Mouse (Mus musculus): Measurements from ENCODE around the gene Serpina3m.
"Not testable (repeated sequence)": the region's sequence is repeated elsewhere in the genome, so short reads cannot be mapped to it uniquely, and the experiment has no call there.

The Serpina3m gene

DNA sequence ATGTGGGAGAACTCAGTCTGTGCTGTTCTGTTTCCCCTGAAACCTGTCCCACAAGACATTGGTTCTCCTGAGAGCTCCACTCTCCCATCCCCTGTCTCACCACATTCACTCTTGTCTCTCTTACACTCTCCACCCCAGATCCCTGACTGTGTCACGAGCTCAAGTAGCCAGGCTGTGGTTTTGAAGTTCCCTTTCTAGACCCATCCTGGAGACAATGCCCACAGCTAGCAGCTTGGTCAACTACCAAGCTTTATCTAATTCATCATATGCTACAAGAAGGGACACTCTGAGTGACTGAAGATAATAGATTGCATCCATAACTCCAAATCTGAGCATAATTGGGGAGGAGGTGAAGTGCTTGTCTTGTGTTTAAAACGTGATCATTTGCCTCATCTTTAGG, 52.8 kb downstream of the Serpina3m start:
- DNase-seq: not testable (repeated sequence)

DNA sequence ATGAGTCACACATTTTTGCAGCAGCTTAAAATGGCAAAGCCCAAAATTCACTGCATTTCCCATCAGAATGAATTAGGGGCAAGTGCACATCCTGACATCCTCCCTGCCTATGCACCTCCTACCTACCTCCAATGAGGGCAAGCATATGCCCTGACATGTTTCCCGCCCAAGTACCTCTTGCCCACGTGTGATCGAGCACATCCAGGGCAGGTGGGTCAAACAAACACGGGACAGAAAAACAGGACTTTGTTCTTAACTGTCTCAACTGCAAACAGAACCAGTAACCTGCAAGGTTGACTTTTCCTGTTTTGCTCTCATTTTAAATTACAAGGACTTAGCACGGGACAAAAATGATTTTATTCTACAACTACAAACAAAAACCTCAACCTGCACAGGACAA, 65.7 kb downstream of the Serpina3m start:
- no peak for DNase-seq

DNA sequence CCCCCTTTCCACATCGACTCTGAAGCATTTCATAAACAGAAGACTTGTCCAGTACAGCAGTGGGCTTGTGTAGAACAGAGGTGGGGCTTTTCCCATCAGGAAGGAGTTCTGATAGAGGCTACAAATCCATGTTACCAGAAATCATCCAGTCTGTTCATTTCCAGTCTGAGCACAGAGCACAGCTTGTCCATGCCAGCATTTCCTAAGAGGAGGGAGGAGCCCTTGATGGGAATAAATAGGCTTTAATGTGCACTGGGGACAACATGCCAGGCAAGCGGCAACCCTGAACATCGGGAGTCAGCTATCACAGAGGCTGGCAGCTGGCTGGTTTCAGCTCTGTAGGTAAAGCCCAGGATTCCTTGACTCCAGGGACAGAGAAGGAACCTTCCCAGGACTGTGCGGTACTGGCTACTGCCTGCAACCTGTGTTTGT, 68.2 kb downstream of the Serpina3m start, which contains the start of gene Serpina3n:
Serpina3n (plus strand) TSS at position 276 of the 432 bp plus-strand sequence.
- no peak for DNase-seq

DNA sequence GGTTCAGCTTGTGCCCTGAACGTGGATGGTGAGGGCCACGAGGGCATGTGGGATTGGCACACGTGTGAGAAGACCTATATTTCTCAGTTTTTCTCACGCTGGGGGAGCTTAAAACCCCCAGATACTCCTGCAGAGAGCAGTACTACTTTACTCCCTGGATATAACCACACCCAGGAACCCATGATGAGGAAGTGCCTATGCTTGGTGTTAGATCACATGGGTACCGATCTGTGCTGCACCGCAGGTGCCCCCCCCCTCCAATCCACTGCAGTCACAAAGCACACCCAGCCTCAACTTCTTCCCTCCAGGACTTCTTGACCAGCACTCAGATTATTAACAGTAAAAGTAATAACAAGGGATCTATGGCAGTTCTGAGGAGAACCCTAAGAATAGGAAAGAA, 74.2 kb downstream of the Serpina3m start:
- DNase-seq: no peak

DNA sequence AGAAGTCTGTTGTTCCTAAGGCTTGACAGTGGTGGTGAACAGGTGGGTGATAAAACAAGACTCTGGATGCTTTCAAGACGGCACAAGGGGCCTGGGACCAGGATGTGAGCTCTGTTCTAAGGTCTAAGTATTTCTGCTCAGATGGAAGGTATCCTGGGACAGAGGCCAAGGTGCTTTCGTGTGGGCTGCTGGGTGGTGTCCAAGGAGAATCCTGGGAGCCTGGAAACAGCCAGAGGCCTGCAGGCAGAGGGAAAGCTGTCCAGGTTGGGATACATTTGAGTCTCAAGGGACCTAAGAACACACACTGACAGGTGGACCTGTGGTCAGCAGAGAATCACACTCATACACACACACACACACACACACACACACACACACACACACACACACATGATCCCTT, 76.3 kb downstream of the Serpina3m start:
- peak; percentile 13 to 27 for DNase-seq

DNA sequence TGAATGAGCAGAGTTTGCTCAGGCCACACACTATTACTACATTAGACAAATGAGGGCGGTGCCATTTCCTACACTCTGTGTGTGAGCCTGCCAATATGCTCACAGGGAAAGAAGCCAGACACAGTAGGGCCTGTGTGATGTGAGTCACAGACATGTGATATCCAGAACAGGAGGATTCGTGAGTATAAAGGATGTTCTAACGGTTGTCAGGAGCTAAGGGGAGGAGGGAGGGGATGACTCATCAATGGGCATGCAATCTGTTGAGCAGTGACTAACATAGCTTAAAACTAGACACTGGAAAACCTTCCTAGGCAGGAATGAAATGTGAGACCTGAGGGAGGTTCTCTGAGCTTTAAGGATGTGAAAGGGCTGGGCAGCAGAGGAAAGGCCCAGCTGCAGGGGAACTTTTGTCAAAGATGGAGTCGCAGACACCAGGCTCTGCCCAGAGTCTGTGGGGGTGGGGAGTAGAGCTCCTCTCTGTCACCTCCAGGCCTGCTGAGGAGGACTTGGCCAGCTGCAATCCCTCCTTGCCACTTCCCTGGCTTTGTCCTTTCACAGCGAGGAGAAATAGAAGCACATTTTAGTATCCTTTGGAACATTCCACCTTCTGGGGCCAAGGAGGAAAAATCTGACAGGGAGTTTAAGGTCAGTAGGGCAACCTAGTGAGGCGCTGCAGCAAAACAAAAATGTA, 77.5 kb downstream of the Serpina3m start:
- DNase-seq: peak; percentile 47 to 62

DNA sequence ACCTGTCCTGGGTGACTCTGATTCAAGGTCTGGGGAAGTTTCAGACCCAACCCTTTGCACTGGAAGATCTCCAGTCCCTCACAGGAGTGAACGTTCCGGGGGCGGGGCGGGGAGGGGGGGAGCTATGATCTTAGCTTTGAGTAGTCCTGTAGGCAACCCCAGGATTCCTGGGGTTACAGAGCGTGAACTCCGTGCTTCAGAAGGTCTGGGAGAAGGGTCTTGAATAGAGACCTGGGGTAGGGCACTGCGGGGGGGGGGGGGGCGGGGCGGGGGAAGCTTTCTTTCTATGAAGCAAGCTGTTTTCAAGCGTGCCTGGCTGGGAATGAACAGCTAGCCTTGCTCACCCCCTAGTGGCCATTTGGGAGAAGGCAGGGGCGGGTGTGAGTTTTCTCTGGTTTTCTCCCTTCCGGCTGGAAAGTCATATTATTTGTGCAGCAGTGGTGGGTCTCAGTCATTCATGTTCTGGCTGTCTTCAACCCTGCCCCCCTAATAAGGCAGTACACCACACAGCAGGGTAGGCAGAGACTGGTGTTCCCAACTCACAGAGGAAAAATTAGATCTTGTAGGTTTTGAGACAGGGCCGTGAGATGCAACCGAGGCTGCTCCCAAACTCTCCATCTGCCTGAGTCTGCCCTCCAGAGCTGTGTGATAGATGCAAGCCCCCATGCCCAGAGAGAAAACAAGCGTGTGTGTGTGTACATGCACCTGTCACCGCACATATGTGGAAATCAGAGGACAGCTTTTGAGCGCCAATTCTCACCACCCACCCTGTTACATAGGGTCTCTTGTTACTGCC, 80.3 kb downstream of the Serpina3m start:
- DNase-seq: peak; percentile 65 to 74

DNA sequence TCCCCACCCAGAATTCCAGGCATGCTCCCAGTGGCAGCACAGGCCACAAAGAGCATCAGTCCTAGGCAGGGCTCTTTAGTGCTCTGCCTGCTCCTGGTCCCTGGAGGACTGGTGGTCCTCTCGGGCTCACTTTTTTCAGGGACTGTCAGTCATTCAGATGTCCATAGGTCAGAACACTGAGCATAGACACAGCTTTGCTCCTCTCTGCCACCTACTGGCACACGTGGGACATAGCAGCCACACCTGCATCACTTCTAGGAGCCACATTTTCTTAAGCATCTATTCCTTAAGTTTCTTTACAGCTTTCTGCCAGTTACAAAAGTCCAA, 80.8 kb downstream of the Serpina3m start:
- DNase-seq: no peak

DNA sequence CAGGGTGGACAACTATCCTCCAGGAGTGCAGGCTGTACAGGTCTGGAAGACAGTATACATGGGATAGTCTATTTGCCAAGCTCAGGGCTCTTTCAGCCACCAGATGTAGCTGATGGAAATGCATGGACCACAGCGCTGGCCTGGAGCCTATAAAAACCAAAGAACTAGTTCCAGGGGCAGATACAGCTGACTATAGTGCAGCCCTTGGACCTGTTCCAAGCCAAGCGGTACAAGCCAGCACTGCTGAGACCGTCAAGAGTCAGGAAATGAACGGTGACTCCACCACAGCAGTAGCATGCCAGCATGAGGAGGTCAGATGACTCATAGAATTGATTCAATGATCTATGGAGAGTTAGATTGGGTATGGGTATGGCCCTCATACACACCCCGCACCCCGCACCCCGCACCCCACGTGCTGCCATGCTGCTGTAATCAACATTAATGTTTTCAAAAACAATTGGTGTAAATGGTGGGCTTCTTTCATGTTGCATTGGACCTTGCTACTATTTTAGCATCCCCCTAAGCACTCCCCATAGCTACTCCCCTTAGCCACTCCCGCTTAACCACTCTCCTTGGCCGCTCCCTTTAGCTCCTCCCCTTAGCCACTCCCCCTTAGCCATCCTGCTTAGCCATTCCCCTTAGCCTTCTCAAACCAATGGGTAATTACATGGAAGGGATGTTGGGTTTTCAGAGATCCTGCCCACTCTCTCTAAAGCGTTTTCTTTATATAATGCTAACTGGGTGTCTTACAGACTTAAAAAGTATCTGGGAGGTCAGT, 84.5 kb downstream of the Serpina3m start:
- DNase-seq: no peak

DNA sequence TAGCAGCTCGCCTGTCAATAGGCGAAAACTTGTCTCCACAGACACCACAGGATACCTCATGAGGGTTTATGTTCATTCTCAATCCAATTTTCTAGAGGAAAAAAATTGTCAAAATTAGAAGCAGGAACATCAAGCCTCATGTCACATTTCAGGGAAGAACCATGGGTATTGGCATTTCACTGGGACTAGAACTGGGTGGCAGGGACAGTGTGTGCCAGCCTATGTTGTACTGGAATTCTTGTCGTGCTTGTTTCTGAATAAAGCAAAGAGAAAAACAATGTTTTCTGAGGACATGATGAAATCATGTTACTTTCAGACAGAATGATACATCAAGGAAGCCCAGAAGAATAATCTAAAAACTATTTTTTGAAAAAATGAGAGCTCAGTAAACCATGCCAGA, 87.3 kb downstream of the Serpina3m start:
- DNase-seq: no peak

DNA sequence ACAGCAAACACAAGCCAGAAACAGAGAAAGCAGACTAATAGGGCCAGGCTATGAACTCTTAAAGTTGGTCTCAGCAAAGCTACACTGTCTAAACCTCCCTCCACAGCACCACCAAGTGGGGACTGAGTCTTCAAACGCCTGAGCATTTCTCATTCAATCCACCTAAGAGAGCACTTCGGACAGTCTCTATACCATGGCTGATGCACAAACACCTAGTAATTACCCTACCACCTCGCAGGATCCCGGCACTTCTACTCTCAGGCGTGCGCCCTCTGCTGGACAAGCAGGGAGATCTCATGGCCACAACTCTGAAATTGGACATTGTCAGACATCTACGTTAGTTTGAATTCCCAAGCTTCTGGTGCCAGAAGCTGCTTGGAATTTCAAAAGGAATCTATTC, 88.6 kb downstream of the Serpina3m start:
- DNase-seq: peak; percentile 21 to 39

DNA sequence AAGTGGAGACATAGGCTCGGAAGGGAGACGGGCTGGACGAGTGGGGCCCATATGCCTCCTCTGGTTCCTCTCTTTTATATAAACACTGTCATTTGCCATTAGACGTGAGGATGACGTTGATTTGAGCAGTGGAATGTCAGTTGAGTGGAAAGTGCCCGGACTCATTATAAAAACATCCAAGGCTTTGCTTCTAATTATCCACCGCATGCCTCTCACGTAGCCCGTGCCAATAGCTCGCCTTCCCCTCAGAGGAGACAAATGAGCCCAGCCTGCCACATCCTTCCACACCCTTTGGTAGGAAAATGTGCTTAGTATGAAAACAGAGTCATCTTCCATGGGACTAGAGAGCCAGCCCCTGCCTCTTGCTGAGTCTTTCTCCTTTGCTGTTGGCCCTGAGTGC, 93.1 kb downstream of the Serpina3m start:
- DNase-seq: no peak

DNA sequence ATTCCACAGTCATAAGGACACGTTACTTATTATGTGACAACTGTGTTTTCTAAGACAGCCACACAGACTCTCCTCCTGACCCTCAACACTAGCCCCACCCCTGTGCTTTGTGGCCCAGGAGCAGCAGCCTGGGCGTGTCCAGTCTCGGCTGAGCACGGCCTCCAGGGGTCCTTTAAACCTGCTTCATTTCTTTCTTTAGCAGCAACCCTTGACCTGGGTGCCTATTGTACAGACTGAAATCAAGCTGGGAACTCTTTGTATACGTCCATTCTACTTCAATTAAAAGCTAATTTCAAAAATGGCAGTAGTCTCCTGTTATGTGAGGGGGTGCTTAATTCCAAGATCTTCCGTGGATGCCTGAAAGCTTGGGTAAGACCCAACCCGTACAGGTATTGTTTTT, 94.9 kb downstream of the Serpina3m start:
- no peak for DNase-seq

DNA sequence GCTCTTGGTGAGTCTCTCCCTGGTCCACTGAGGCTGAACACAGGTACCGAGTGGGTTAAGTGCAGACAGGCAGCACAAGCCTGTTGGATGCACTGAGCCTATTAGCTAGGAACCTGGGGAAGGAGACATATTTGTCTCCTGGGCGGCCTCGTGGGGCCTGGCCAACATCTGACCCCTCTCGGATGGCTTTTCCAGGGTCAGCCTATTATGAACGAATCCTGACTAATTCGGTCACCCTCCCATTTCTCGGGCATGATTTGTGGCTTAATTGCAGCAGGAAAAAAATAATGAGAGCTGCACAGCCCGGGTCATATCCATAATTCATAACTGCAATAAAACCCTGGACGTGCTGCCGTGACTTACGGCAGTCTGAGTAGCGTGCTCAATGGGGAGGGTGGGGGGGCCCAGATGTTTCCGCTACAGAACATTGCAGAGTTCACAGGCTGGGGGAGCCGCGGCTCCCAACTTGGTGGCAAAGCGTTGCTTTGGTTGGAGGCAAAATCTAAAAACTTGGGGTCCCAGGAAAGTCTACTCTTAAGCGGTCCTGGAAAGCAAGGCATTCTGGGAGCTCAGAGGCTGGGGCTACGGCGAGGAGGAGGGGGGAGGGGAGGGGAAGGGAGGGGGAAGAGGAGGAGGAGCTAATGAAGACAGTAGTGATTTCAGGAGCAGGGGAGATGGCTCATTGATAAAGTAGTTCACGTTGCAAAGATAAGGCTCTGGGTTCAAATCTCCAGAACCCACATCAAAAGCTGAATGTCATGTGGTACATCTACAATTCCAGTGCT, 95.9 kb downstream of the Serpina3m start:
- no peak for DNase-seq

DNA sequence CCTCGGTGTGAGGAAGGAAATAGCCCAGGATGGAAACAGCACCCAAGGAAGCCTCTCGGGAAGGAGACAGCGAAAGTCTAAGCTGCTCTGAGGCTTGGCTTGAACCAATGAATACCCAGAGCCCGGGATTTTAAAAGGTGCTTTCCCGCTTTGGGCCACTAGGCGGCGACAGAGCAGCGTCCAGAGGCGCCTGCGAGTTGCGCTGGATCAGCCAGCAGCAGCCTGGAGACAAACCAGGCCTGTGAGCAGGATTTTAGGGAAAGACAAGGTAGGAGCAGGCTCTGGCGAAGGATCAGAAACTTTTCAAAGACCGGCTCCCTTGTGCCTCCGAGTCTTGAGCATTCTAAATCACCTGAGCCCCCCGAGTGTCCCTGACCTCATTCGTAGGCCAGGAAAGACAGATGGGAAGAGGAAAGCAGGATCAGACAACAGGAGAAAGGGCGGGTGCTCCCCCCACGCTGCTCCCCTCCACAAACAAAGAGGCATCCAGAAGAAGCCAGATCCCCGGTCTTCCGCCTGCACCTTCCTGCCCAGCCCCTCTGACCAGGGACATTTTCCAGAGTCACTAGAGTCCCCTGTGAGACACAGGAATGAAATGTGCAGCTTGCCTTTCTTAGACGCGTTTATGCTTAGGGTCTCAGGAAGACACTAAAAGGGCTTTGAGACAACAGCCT, 101.9 kb downstream of the Serpina3m start:
- DNase-seq: peak; percentile 77 to 88

DNA sequence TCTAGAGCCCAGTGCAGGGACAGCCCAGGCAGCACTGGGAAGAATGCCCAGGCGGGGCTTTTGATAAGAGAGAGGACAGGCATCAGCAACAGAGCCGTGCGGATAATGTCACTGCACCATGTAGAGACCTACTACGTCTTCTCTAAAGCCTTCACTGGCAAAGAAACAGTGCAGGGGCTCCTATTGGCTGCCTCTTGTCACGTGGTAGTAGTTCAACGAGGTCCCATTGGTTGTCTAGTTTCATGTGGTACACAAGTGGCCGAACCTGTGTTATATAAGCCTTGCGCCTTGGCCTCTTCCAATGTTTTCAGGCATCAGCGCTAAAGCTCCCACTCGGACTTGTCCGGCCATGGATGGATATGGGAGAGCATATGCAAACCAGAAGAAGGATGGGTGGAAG, 105.4 kb downstream of the Serpina3m start:
- DNase-seq: no peak

Data from cerebellum, adult 18-20 months (tissue).